Mouse (Mus musculus): ENCODE results near the gene Fbxw8. TPM values are rescaled to one million over a fixed set of nuclear protein-coding genes. Genes with fewer than 3 reads are reported as not detected.

The Fbxw8 gene
- polyA plus RNA-seq, 1 experiment from 2014 or later: 7.1 TPM

DNA sequence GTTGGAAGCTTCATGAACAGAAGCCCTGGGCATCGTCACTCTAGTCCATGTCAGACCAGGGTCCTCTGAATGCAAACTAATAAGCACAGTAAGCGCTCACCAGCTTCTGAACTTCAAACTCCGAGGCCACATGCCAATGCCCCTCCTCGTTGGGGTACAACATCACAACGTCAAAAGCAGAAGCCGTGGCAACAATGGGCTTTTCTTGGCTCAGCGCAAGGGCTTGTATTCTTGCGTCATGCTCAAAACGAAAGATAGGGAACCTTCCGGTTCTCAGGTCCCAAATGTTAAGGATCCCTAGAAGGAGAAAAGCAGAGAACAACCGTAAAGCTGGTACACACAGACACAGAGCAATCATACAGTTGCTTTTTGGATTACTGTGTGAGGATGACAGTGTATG lies 59.8 kb downstream of the Fbxw8 start:
- TF ChIP-seq EP300 (IDR thresholded peaks at IDR 0.05; ENCODE audit: low read depth) (no peak), CTCF (IDR thresholded peaks at IDR 0.05; ENCODE audit: low read depth) (no peak)
- Histone ChIP-seq H3K4me2 (ENCODE audit: low read depth, low read length) (no peak overlapping the region), H3K27ac (ENCODE audit: low read depth) (no peak overlapping the region), H3K9ac (replicated peaks) (no peak overlapping the region), H3K4me3 (ENCODE audit: low read depth, low read length) (no peak overlapping the region), H3K36me3 (replicated peaks; ENCODE audit: insufficient read depth, low read length) (peaks cover 37% of the 10 kb centered on the region), H3K4me1 (ENCODE audit: insufficient read depth) (no peaks in the 10 kb centered on the region), H3K27me3 (ENCODE audit: insufficient read depth, low read length) (no peaks in the 10 kb centered on the region), H3K9me3 (ENCODE audit: low read length) (no peaks in the 10 kb centered on the region)
- ATAC-seq (no peak), DNase-seq (no peak)
- 70% methylated on average over 11 of the region's 11 CpGs for whole genome bisulfite sequencing (ENCODE audit: insufficient replicate concordance)

DNA sequence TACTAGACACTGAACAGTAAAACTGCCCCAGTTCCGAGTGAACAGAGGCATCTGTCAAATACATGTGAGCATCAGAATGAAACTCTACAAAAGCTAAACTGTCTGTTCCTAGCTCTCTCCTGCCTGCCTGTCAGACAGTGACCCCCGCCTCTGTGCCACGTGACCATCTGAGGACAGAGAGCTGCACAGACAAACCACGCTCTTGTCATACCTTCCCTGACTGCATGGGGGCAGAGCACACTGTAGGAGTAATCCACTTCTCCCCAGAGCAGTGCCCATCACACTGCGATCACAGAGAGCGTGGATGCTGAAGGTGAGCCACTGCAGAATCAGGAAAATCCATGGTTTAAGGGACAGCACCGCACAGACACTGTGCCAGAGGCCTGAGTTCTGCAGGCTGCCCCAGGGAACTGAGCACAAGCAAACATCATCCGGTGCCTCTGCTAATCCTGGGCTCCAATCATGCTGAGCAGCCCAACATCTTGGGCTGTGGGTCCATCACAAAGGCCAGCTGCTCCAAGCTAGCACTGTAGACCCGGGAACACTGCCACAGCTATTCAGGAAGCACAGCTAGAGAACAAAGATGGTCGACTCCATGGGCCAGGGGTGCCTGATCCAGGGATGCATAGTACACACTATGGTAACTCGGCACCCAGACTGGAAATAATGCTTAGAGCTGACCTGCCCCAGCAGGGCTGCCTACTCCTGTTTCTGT lies 61.8 kb downstream of the Fbxw8 start:
- no peaks in the 10 kb centered on the region for H3K27me3 ChIP-seq (ENCODE audit: insufficient read depth, low read length)
- ATAC-seq (no peak), DNase-seq (no peak)
- H3K9me3 ChIP-seq (ENCODE audit: low read length): no peaks in the 10 kb centered on the region
- TF ChIP-seq CTCF (IDR thresholded peaks at IDR 0.05; ENCODE audit: low read depth) (0 out of 2 replicates have a peak, but pooled peaks have one; percentile 15), EP300 (IDR thresholded peaks at IDR 0.05; ENCODE audit: low read depth) (no peak)
- no peak overlapping the region for H3K4me3 ChIP-seq (ENCODE audit: low read depth, low read length)
- H3K9ac ChIP-seq (replicated peaks): no peak overlapping the region
- H3K27ac ChIP-seq (ENCODE audit: low read depth): no peak overlapping the region
- no peaks in the 10 kb centered on the region for H3K4me1 ChIP-seq (ENCODE audit: insufficient read depth)
- WGBS (ENCODE audit: insufficient replicate concordance): 74% methylated on average over 11 of the region's 11 CpGs
- H3K4me2 ChIP-seq (ENCODE audit: low read depth, low read length): no peak overlapping the region
- H3K36me3 ChIP-seq (replicated peaks; ENCODE audit: insufficient read depth, low read length): peaks cover 37% of the 10 kb centered on the region

DNA sequence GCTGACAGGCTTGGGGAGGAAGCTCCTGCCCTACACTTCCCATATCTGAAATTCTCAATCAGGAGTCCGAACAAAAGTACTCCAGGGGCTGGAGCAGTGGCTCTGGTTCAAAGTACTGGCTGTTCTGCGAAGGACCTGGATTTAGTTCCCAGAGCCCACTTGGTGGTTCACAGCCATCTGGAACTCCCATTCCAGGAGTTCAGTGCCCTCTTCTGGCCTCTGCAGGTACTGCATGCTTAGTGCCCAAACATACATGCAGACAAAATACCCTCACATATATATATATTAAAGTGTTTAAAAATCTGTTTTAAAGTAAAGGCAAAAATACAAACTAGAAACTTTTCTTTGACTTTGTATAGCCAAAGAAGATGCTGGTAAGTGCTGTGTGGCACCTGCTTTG lies 64.4 kb downstream of the Fbxw8 start:
- H3K4me1 ChIP-seq (ENCODE audit: insufficient read depth): no peaks in the 10 kb centered on the region
- ATAC-seq (no peak), DNase-seq (peak; percentile 55)
- H3K9me3 ChIP-seq (ENCODE audit: low read length): no peaks in the 10 kb centered on the region
- peaks cover 38% of the 10 kb centered on the region for H3K36me3 ChIP-seq (replicated peaks; ENCODE audit: insufficient read depth, low read length)
- 88% methylated on average over 2 of the region's 2 CpGs for WGBS (ENCODE audit: insufficient replicate concordance)
- H3K27ac ChIP-seq (ENCODE audit: low read depth): no peak overlapping the region
- no peak overlapping the region for H3K4me2 ChIP-seq (ENCODE audit: low read depth, low read length)
- no peak overlapping the region for H3K4me3 ChIP-seq (ENCODE audit: low read depth, low read length)
- TF ChIP-seq CTCF (IDR thresholded peaks at IDR 0.05; ENCODE audit: low read depth): peak; percentile 64
- TF ChIP-seq EP300 (IDR thresholded peaks at IDR 0.05; ENCODE audit: low read depth): no peak
- no peaks in the 10 kb centered on the region for H3K27me3 ChIP-seq (ENCODE audit: insufficient read depth, low read length)
- H3K9ac ChIP-seq (replicated peaks): no peak overlapping the region

DNA sequence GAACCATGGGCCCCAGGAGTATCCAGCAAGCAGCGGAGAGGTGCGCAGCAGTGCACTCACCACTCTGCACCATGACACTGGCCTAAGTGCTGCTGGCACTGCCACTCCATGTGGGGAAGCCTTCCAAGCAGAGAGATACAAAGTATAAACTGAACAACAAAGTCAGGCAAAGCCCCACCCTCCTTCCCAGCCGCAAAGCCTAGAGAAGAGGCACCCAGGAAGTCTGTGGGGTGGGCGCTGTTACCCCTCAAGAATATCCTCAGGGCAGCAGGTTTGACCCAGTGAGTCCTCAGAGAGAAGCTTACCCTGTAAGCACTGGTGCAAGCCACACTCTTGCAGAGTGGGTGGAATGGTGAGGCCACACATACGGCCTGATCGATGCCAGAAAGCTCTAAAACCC lies 65.2 kb downstream of the Fbxw8 start:
- Histone ChIP-seq H3K9ac (replicated peaks) (no peak overlapping the region), H3K4me2 (ENCODE audit: low read depth, low read length) (no peak overlapping the region), H3K4me1 (ENCODE audit: insufficient read depth) (no peaks in the 10 kb centered on the region), H3K9me3 (ENCODE audit: low read length) (no peaks in the 10 kb centered on the region), H3K27ac (ENCODE audit: low read depth) (no peak overlapping the region), H3K27me3 (ENCODE audit: insufficient read depth, low read length) (no peaks in the 10 kb centered on the region), H3K4me3 (ENCODE audit: low read depth, low read length) (no peak overlapping the region), H3K36me3 (replicated peaks; ENCODE audit: insufficient read depth, low read length) (peaks cover 37% of the 10 kb centered on the region)
- DNase-seq (no peak), ATAC-seq (no peak)
- WGBS (ENCODE audit: insufficient replicate concordance): 90% methylated on average over 6 of the region's 6 CpGs
- TF ChIP-seq EP300 (IDR thresholded peaks at IDR 0.05; ENCODE audit: low read depth) (no peak), CTCF (IDR thresholded peaks at IDR 0.05; ENCODE audit: low read depth) (no peak)

DNA sequence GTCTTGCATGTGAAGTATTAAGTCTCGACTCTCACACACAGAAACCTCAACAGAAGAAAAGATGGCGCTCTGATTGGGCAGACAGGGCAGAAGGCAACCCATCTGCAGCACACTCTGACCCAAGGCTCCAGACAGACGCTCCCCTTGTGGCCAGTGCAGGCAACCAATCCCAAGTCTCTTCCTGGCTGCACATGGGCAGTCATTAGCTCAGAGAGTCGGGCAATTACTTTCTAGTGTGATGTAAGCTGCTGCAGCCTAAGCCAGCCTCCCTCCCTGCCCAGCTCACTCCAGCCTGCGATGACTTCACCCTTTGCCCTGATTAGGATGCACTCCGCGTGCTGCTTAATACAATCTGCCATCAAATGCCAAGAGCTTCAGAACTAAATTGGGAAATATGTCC lies 66.2 kb downstream of the Fbxw8 start:
- no peaks in the 10 kb centered on the region for H3K9me3 ChIP-seq (ENCODE audit: low read length)
- DNase-seq (no peak), ATAC-seq (no peak)
- no peak for TF ChIP-seq CTCF (IDR thresholded peaks at IDR 0.05; ENCODE audit: low read depth)
- no peak for TF ChIP-seq EP300 (IDR thresholded peaks at IDR 0.05; ENCODE audit: low read depth)
- no peak overlapping the region for H3K27ac ChIP-seq (ENCODE audit: low read depth)
- no peaks in the 10 kb centered on the region for H3K4me1 ChIP-seq (ENCODE audit: insufficient read depth)
- H3K36me3 ChIP-seq (replicated peaks; ENCODE audit: insufficient read depth, low read length): peaks cover 30% of the 10 kb centered on the region
- no peak overlapping the region for H3K9ac ChIP-seq (replicated peaks)
- 74% methylated on average over 7 of the region's 7 CpGs for WGBS (ENCODE audit: insufficient replicate concordance)
- H3K4me3 ChIP-seq (ENCODE audit: low read depth, low read length): no peak overlapping the region
- no peaks in the 10 kb centered on the region for H3K27me3 ChIP-seq (ENCODE audit: insufficient read depth, low read length)
- no peak overlapping the region for H3K4me2 ChIP-seq (ENCODE audit: low read depth, low read length)

DNA sequence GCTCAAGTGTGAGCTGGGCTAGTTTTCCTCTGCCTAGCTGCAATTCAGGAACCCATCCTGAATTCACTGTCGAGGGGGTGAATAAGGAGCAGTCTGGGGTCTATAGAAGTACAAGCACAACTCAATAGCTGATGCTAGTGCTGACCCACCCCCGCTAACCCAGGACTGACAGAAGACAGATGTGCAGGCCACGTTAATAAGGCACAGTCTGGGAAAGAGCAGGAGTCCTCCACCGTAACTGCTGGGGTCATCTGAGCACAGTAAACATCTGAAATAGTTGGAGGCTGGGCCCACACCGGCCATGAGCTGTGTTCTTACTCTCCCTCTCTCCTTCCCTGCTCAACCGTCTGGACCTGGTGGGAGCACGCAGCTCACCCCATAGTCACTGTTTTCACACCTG lies 68.3 kb downstream of the Fbxw8 start:
- H3K27ac ChIP-seq (ENCODE audit: low read depth): no peak overlapping the region
- H3K4me2 ChIP-seq (ENCODE audit: low read depth, low read length): no peak overlapping the region
- DNase-seq: no peak
- H3K9me3 ChIP-seq (ENCODE audit: low read length): no peaks in the 10 kb centered on the region
- no peak for ATAC-seq
- TF ChIP-seq EP300 (IDR thresholded peaks at IDR 0.05; ENCODE audit: low read depth): no peak
- no peak for TF ChIP-seq CTCF (IDR thresholded peaks at IDR 0.05; ENCODE audit: low read depth)
- no peak overlapping the region for H3K9ac ChIP-seq (replicated peaks)
- no peaks in the 10 kb centered on the region for H3K27me3 ChIP-seq (ENCODE audit: insufficient read depth, low read length)
- no peaks in the 10 kb centered on the region for H3K4me1 ChIP-seq (ENCODE audit: insufficient read depth)
- 68% methylated on average over 7 of the region's 7 CpGs for WGBS (ENCODE audit: insufficient replicate concordance)
- no peak overlapping the region for H3K4me3 ChIP-seq (ENCODE audit: low read depth, low read length)
- H3K36me3 ChIP-seq (replicated peaks; ENCODE audit: insufficient read depth, low read length): peaks cover 10% of the 10 kb centered on the region
